Mouse (Mus musculus) liver, postnatal 0 days (tissue): ENCODE measurements at regions not wholly inside any gene's neighbourhood (a gene's known extent, or its start where the extent isn't known, plus 50 kb on each side); places are given as distances from the start of the nearest gene placed in this dataset.

Source experiments
- CTCF ChIP-seq: sonication (generic); IDR thresholded peaks from 2 replicates; pipeline ENCODE4 v1.5.1; 2016; ENCODE audit warnings: antibody characterized with exemption, low read depth
- EP300 ChIP-seq: IDR thresholded peaks from 2 replicates; pipeline ENCODE4 v1.6.1; 2016; ENCODE audit warnings: antibody characterized with exemption, low read depth, mild to moderate bottlenecking

- TF ChIP-seq CTCF (no peak), EP300 (no peak)
Measured at GRCm38 (mm10) chr16:44615878-44616206, 57.1 kb upstream of the Boc start.
